Mouse (Mus musculus): ENCODE data around the gene Map3k9. TPM values are rescaled to one million over a fixed set of nuclear protein-coding genes. Genes with fewer than 3 reads are reported as not detected.

The Map3k9 gene
- polyA plus RNA-seq, 1 experiment, result 0.48 TPM

DNA sequence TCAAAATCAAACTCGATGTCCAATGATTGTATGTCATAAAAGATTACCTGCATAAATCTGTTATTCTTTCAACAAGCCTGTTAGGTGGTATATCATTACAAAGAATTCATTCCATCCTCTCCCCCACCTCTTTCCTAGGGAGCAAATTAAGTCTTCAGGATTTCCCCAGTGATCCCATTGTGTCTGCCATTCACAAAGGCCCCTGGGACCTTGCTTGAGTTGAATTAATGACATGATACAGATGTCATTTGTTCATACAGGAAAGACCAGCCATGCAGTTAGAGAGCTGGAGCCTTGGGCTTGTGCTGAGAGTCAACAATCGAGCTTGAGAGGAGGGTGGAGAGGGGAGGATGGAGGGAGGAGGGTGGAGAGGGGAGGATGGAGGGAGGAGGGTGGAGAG, 27.6 kb upstream of the Map3k9 start:
- no peaks in the 10 kb centered on the region for H3K36me3 ChIP-seq (replicated peaks; ENCODE audit: low read length)
- no peak for TF ChIP-seq GATA1 (IDR thresholded peaks at IDR 0.05; ENCODE audit: borderline replicate concordance, low read length)
- TF ChIP-seq FLI1 (IDR thresholded peaks at IDR 0.05; ENCODE audit: low read length), result no peak
- peaks cover 56% of the 10 kb centered on the region for H3K4me1 ChIP-seq
- H3K4me3 ChIP-seq (replicated peaks), result no peak overlapping the region
- peaks cover 8% of the 10 kb centered on the region for H3K27me3 ChIP-seq (replicated peaks)
- no peaks in the 10 kb centered on the region; the same call in 1 of the 2 replicates for H3K9me3 ChIP-seq

DNA sequence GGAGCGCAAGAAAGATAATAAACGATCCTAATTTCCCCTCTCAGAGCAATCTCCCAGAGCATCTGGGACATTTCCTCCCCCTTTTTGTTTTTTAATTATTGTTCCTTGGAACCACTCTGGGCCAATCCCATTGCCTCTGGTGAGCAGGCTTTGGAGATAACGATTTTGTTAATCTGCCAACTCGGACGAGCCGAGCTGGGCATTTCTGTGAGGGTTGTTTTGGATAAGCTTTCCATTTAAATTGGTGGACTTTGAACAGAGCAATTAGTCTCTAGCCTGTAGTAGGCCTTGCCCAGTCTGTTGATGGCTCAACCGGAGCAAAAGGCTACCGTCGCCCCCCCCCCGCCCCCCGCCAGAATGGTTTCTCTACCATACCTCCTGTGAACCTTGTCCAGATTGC, 27.0 kb upstream of the Map3k9 start:
- TF ChIP-seq GATA1 (IDR thresholded peaks at IDR 0.05; ENCODE audit: borderline replicate concordance, low read length) (no peak), FLI1 (IDR thresholded peaks at IDR 0.05; ENCODE audit: low read length) (no peak)
- peaks cover 57% of the 10 kb centered on the region for H3K4me1 ChIP-seq
- no peak overlapping the region for H3K4me3 ChIP-seq (replicated peaks)
- H3K36me3 ChIP-seq (replicated peaks; ENCODE audit: low read length), result no peaks in the 10 kb centered on the region
- H3K9me3 ChIP-seq, result peaks cover under 1% of the 10 kb centered on the region; the same call in 1 of the 2 replicates
- H3K27me3 ChIP-seq (replicated peaks), result peaks cover 8% of the 10 kb centered on the region

DNA sequence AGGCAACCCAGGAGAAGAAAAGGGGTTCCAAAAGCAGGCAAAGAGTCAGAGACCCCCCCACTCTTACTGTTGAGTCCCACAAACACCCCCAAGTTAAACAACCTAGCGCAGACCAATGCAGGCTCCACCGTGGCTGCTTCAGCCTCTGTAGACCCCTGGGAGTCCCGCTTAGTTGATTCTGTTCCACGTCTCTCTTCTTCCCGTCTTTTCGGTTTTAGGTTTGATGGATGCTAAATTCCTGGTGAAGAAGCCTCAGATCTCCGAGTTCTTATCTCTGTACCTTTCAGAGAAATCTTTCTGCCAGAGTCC, 26.5 kb upstream of the Map3k9 start:
- peaks cover 5% of the 10 kb centered on the region for H3K9me3 ChIP-seq
- no peaks in the 10 kb centered on the region for H3K36me3 ChIP-seq (replicated peaks; ENCODE audit: low read length)
- peak overlapping the region; percentile 86 for H3K4me3 ChIP-seq (replicated peaks)
- H3K4me1 ChIP-seq, result peaks cover 60% of the 10 kb centered on the region
- peaks cover 7% of the 10 kb centered on the region for H3K27me3 ChIP-seq (replicated peaks)
- no peak for TF ChIP-seq FLI1 (IDR thresholded peaks at IDR 0.05; ENCODE audit: low read length)
- TF ChIP-seq GATA1 (IDR thresholded peaks at IDR 0.05; ENCODE audit: borderline replicate concordance, low read length), result no peak

DNA sequence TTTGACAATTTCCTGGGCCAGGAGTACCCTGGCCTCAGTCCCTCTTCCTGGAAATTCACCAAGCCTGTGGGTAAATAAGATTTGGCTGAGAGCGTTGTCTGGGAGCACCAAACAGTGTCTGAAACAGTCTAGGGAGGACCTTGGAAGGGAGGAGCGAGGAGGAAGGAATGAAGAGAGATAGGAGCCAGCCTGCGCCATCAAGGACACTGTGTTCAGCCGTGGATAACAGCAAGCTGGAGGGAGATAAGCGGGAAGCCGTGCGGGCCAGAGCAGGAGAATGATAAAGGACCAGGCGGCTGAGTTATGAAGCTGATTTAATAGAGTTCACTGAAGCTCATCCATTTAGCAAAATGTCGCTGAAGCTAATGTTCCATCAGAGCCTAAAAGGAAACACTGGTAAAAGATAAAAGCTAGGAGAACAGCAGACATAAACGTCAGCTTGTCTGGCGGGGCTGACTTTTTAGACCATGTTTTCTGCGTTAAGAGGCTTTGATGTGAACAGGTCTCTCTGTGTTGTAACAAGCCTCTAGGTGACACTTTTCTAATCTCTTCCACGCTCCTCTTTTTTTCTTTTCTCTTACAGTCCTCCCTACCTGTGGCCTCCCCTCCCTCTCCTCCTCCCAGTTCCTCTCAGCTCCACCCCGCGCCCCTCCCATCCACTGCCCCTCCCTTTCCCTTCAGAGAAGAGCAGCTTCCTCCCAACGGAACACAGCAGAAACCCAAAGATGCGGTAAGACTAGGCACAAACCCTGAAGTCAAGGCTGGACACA, 26.0 kb upstream of the Map3k9 start:
- TF ChIP-seq FLI1 (IDR thresholded peaks at IDR 0.05; ENCODE audit: low read length) (no peak), GATA1 (IDR thresholded peaks at IDR 0.05; ENCODE audit: borderline replicate concordance, low read length) (no peak)
- peak overlapping the region; percentile 86 for H3K4me3 ChIP-seq (replicated peaks)
- peaks cover 5% of the 10 kb centered on the region for H3K27me3 ChIP-seq (replicated peaks)
- H3K4me1 ChIP-seq, result peaks cover 60% of the 10 kb centered on the region
- H3K36me3 ChIP-seq (replicated peaks; ENCODE audit: low read length), result no peaks in the 10 kb centered on the region
- peaks cover 11% of the 10 kb centered on the region for H3K9me3 ChIP-seq

DNA sequence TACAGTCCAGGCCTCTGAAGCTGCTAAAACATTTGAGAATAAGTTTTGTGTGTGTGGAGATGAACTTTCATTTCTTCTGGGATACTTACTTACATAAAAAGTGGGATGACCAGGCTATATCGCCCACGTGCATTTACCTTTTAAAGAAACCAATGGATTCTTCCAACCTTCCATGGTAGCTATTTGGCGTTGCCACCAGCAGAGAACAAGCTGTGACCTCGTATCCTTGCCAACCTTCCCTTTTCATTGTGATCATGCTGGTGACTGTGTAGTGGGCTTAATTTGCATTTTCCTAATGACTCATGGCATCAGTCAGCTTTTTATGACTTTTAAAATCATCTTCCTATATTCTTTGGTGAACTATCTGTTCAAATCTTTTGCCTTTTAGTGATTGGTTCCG, 25.1 kb upstream of the Map3k9 start:
- peaks cover 14% of the 10 kb centered on the region for H3K9me3 ChIP-seq
- peaks cover 60% of the 10 kb centered on the region for H3K4me1 ChIP-seq
- peaks cover 5% of the 10 kb centered on the region for H3K27me3 ChIP-seq (replicated peaks)
- no peak for TF ChIP-seq GATA1 (IDR thresholded peaks at IDR 0.05; ENCODE audit: borderline replicate concordance, low read length)
- no peak for TF ChIP-seq FLI1 (IDR thresholded peaks at IDR 0.05; ENCODE audit: low read length)
- no peaks in the 10 kb centered on the region for H3K36me3 ChIP-seq (replicated peaks; ENCODE audit: low read length)
- no peak overlapping the region for H3K4me3 ChIP-seq (replicated peaks)

DNA sequence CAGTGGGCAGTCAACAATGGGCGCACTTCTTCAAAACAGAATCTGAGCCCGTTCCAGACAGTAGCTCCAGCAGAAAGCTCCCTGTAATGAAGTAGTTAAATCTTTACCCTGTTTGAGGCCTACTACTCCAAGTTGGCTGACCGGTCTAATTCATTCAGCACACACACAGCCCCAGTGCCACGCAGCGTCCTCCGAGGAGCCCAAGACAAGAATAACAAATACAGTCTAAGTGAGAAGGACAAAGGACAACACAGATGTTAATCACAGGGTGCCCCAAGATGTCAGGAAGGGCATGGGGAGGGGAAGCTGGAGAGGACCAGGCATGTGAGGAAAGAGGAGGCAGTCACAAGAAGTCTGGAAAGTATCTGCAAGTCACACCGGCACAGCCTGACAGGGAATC, 22.8 kb upstream of the Map3k9 start:
- Histone ChIP-seq H3K4me1 (peaks cover 51% of the 10 kb centered on the region), H3K9me3 (peaks cover 14% of the 10 kb centered on the region), H3K27me3 (replicated peaks) (peaks cover 2% of the 10 kb centered on the region), H3K36me3 (replicated peaks; ENCODE audit: low read length) (no peaks in the 10 kb centered on the region), H3K4me3 (replicated peaks) (no peak overlapping the region)
- TF ChIP-seq GATA1 (IDR thresholded peaks at IDR 0.05; ENCODE audit: borderline replicate concordance, low read length), result no peak
- no peak for TF ChIP-seq FLI1 (IDR thresholded peaks at IDR 0.05; ENCODE audit: low read length)

DNA sequence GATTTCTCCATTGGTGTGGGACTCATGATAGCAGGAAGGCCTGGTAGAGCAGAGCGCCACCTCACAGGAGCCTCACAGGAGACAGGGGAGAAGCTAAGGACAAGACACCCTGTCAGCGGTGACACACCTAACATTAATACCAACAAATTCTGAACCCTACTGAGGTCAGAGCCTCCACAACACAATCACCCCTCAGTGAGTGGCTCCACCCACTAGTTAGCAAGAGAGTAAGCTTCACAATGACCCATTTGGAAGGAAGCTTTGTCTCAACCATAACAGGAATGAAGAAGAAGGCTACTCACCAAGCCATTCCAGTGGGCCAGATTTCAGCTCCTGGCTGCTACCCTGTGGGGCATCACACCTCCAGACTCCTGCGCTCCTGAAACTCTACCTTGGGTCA, 22.0 kb upstream of the Map3k9 start:
- H3K4me1 ChIP-seq, result peaks cover 49% of the 10 kb centered on the region
- TF ChIP-seq FLI1 (IDR thresholded peaks at IDR 0.05; ENCODE audit: low read length), result no peak
- no peak for TF ChIP-seq GATA1 (IDR thresholded peaks at IDR 0.05; ENCODE audit: borderline replicate concordance, low read length)
- H3K4me3 ChIP-seq (replicated peaks), result no peak overlapping the region
- H3K27me3 ChIP-seq (replicated peaks), result peaks cover 4% of the 10 kb centered on the region
- peaks cover 14% of the 10 kb centered on the region for H3K9me3 ChIP-seq
- no peaks in the 10 kb centered on the region for H3K36me3 ChIP-seq (replicated peaks; ENCODE audit: low read length)

DNA sequence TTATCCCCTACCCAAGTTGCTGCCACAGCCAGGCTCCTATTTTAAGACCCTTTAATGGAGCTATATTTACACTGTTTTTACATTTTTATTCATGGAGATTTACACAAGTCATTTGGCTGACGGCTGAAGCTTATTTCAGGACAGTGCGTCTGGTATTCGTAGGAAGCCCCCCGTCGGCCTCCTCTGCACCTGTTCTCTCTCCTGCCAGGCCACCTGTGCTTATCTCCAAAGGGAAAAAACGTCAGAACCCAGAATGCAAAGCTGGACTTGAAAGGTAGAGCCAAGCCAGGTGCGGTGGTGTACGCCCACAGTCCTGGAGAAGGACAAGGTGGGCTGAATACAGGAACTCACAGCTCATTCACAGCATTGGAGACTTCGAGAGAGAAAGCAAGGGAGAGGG, 20.2 kb upstream of the Map3k9 start:
- peaks cover 34% of the 10 kb centered on the region for H3K4me1 ChIP-seq
- TF ChIP-seq GATA1 (IDR thresholded peaks at IDR 0.05; ENCODE audit: borderline replicate concordance, low read length), result no peak
- no peak for TF ChIP-seq FLI1 (IDR thresholded peaks at IDR 0.05; ENCODE audit: low read length)
- H3K36me3 ChIP-seq (replicated peaks; ENCODE audit: low read length), result no peaks in the 10 kb centered on the region
- peaks cover 4% of the 10 kb centered on the region for H3K27me3 ChIP-seq (replicated peaks)
- H3K4me3 ChIP-seq (replicated peaks), result no peak overlapping the region
- H3K9me3 ChIP-seq, result peaks cover 14% of the 10 kb centered on the region

DNA sequence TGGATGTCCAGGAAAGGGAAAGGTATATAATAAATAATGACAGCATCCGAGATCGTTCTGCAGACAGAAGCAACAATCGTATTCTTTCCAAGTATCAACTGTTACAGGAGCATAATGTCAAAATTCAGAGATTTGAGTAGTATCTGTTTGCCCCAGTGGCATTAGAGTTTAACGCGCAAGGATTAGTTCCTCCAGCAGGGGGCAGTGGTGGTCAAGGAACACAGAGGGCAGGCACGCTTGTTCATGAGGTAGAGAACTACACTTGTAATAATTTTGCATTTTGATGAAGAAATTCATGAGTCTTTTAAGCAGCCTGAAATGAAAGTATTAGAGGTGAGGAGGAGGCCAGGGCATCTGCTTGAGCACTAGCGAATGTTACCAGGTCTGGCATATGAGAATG, 15.6 kb upstream of the Map3k9 start:
- Histone ChIP-seq H3K4me1 (peaks cover 17% of the 10 kb centered on the region), H3K36me3 (replicated peaks; ENCODE audit: low read length) (no peaks in the 10 kb centered on the region), H3K9me3 (peaks cover 7% of the 10 kb centered on the region), H3K4me3 (replicated peaks) (no peak overlapping the region), H3K27me3 (replicated peaks) (peaks cover 28% of the 10 kb centered on the region)
- TF ChIP-seq FLI1 (IDR thresholded peaks at IDR 0.05; ENCODE audit: low read length) (no peak), GATA1 (IDR thresholded peaks at IDR 0.05; ENCODE audit: borderline replicate concordance, low read length) (no peak)

DNA sequence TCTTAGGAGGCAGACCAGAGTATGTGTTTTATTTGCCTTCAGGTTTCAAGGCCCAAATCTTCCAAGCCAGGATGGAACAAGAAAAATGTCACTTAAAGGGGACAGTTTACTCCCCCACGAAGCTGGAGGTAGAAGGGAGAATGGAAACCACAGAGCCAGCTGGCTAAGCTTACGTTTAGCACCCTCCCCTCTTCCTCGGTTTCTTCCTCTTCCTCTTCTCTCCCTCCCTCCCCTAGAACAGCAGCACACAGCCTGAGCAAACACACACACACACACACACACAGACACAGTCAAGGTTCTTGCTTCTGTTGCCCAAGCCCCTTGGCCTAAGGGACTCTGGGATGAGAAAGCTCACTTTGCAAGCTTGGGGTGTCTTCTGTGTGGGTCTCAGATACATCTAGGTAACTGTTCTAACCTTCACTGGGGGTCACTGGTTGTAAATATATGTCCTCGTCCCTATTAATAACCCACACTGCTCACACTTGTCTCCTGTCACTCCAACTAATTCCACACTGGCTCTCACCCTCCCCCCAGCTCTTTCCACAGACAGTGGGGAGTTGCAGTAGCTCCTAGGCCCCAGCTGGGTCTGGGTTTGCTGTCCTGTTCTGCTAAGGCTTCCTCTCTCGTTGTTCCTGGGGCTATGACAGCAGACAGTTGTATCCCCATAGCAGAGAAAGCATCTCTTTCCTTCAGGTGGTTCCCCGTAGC, 11.7 kb upstream of the Map3k9 start:
- peaks cover 31% of the 10 kb centered on the region for H3K27me3 ChIP-seq (replicated peaks)
- no peaks in the 10 kb centered on the region for H3K36me3 ChIP-seq (replicated peaks; ENCODE audit: low read length)
- no peak for TF ChIP-seq GATA1 (IDR thresholded peaks at IDR 0.05; ENCODE audit: borderline replicate concordance, low read length)
- TF ChIP-seq FLI1 (IDR thresholded peaks at IDR 0.05; ENCODE audit: low read length), result no peak
- H3K9me3 ChIP-seq, result peaks cover 8% of the 10 kb centered on the region
- H3K4me1 ChIP-seq, result peaks cover 16% of the 10 kb centered on the region
- no peak overlapping the region for H3K4me3 ChIP-seq (replicated peaks)
